Mouse (Mus musculus) gastrocnemius, postnatal 14 days (tissue): ENCODE results near the gene Zdhhc13. TPM values are rescaled to one million over a fixed set of nuclear protein-coding genes. Genes with fewer than 3 reads are reported as not detected.

Experiments
- DNase-seq: peaks from one replicate; pipeline ENCODE4 v3.0.0; 2021; ENCODE audit warnings: mixed read lengths
- intact Hi-C: fragments of 180-260 bp; cut with DNase I; formaldehyde crosslinking; loops from one replicate; pipeline ENCODE4 v1.15.1; 2025; ENCODE audit warnings: low total_unique reads
- long read RNA-seq, 2 experiments: library from polyadenylated mRNA; stranded (forward); transcript quantifications; one replicate each; pipeline ENCODE4 v2.0.0; 2021
- total RNA-seq, 2 experiments: library from RNA; stranded (reverse); gene quantifications; 2 replicates each; pipeline ENCODE4 v1.2.3; 2021

The Zdhhc13 gene
- 1 to 10 TPM; 4.4 to 4.7 TPM for total RNA-seq
- long read RNA-seq, experiment 1, transcript Zdhhc13-201 (17 exons, 2,410 nt): major isoform, 5 of 7 reads
- long read RNA-seq, experiment 1, partial matches to known transcripts: 1 of 7 reads
- long read RNA-seq, experiment 1, other reads (novel, unspliced or antisense): 1 of 7 reads
- long read RNA-seq, experiment 2, partial matches to known transcripts: 0 of 2 reads
- long read RNA-seq, experiment 2, other reads (novel, unspliced or antisense): 0 of 2 reads

DNA sequence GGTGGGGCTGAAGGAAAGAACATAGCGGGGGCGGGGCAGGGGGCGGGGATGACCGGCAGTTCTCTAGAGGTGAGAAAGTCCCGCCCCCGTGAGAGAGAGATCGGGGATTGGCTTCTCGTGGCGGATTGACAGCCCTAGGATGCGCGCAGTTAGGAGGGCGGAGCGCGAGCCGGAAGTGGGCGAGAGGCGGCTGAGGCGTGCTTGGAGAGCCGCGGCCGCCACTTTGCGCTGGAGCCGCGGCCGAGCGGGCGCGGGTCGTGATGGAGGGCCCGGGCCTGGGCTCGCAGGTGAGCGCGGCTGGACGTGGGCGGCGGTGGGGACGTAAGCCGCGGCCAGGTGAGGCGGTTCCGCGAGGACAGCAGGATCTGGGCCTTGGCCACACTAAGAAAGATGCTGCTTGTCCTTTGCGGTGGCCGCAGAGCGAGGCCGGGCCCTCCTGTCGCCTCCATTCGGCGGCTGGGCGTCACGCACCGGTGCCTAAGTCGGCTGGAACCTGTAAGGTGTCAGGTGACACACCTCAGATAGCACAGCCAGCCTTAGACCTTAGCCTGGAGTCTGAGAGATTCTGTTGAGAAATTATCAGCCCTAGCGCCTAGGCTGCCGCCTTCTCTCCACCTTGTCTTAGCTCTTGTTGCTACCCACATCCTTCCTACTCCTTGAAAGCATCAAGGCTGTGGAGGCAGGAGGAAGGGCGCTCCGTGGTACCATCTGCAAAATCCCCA is at the start of gene Zdhhc13:
Gene Zdhhc13, plus strand, starts transcription at position 153 of the 722 bp plus-strand sequence.
- intact Hi-C loops: no loop called here
- peak; percentile 89 for DNase-seq

DNA sequence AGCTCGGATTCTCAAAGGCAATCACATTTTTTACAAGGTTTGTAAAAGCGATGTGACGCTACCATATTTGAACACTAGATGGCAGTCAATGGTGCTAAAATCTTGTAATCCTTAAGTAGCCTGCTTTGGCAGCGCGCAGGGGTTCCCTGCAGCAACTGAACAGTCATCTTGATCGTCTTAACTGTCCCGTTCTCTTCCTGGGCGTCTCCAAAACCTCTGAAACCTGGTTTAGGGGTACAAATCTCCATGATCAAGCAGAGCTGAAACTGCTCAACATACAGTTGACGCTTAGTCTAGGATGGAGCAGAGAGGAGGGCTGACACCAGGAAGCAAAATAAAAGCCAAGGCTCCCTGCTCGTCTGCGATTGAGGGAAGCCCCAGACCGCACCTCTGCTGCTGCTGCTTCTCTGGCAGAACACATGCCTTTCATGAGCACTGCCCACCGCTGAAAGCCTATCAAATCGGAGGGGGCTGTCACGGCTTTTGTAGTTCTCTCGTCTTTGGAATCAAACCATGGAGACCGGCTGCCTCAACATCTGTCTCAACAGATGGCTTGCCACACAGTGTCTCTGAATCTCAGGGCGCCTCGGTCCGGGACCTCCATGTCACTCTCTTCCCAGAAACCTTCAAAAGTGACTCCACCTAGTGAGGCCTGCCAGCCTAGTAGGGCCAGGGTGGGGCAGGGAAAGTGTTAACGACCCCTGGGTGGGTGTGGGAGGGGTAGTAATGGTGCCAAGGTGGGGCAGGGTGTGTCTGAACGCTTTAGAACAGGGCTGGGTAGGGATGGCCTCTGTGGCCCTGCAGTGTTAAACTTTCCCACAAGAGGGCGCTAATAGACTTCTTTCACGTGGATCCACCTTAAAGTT is 39.3 kb upstream of the Zdhhc13 start:
- intact Hi-C loops: loop anchor here (2.0 to 5.0 kb wide), 2 partner anchors 128 to 367 kb away; no protein-coding TSS in a partner anchor
- peak; percentile 70 for DNase-seq

DNA sequence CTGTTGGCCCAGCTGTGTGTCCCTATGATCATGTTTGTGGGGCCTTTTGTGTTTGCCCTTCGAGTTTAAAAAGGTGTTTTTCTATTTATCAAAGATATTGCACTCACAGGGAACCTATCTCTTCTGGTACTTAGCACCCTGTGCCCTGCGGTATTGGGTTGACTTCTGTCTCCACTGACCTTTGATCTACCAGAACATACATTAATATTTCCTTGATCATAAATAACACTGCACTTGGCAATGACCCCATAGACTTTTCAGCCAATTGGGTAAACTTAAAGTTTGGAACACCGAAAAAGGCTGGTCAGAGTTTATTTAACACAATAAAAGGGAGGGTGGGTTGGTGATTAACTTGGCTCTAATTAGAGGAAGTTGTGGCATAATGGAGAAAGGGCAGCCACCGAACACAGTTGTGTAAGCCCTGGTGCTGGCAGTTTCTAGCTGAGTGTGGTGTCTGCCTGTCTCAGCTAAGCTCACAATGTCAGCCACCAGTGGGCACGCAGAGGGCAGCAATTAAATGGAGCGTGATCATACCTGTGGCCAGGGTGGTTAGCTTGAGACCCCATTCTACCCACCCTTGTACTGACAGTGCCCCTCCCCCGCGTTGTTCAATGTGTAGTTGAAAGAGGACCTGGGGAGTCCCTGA is 38.5 kb upstream of the Zdhhc13 start:
- intact Hi-C loops: loop anchor here (2.0 to 5.0 kb wide), 2 partner anchors 127 to 367 kb away; no protein-coding TSS in a partner anchor

DNA sequence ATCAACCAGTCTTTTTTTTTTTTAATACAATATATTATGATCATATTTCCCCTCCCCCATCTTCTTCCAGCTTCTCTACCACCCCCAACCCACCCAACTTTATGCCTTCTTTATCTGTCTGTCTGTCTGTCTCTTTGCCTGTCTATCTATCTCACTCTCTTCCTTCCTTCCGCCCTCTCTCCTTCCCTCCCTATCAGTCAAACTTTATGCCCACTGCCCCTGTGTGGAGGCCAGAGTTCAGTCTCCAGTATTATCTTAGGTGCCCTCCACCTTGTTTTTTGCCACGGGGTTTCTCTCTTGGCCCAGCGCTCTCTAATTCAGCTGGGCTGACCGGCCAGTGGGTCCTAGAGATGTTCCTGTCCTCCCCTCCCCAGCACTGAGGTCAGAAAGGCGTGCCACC is 37.6 kb upstream of the Zdhhc13 start:
- intact Hi-C loops: loop anchor here (2.0 to 5.0 kb wide), 2 partner anchors 126 to 366 kb away; no protein-coding TSS in a partner anchor
- no peak for DNase-seq

More for the DNA sequence above, 38.5 kb upstream of the Zdhhc13 start:
- DNase-seq: no peak

DNA sequence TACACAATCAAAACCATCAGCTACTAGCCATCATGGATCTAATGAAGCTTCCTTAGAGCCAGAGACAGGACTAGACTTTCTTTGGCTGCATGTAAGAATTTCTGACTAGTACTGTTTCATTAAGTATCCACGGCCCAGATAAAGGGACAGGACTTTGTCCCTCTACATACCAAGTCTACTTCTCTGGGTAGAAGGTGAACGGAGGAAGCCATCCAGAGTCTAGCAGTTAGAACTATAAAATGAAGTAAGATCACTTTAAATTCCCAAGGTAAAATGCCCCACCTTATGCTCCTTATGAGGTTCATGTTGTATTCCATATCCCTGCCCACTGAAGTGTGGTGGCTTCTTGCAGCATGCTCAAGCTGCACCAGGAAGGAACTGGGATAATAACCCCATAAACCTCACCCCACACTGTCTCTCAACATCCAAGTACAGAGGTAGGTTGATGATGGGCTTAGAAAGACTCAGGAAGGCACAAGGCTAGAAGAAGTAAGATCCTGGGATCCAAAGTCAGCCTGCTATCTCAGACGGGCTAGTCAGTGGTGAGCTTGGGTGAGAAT is 34.3 kb upstream of the Zdhhc13 start:
- intact Hi-C loops: loop anchor here (5.0 kb wide), 1 partner anchor 123 kb away; no protein-coding TSS in a partner anchor
- DNase-seq: no peak

DNA sequence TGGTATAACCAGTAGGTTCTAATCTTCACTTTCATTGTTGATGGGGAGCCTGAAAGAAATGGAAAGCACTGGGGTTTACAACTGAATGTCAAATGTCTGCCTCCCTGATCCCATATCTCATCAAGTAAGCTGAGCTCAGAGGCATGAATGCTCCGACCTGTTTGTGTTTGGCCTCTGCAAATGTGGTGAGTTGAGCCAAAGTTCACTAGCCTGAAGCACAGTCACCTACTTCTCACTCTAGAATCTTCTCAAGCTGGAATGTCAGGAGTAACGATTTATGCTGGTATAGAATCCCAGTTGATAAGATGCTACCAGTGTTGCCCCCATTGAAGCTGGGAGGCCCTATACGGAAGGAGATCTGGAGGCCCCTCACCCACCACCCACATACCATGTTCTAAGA is 33.0 kb upstream of the Zdhhc13 start:
- DNase-seq: no peak
- intact Hi-C loops: no loop called here

DNA sequence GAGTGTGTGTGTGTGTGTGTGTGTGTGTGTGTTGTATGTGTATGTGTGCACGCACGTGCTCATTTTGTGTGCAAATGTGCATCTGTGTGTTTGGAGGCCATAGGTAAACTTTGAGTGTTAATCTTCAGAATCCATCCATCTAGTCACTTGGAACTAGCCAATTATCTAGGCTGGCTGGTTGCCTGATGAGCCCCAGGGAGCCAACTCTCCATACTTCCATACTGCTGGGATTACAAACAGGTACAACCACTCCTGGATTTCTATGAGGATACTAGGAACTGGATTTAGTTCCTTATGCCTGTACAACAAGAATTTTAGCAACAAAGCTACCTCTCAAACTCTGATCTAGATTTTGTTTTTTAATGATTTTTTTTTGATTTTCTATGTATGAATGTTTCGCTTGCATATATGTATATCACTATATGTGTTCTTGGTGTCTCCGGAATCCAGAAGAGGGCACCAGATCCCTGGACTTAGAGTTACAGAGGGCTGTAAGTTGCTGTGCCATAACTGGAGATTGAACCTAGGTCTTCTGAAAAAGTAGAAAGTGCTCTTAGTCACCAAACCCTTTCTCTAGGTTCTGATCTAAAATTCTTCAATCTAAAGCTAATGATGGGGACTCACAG is 32.4 kb upstream of the Zdhhc13 start:
- DNase-seq: no peak
- intact Hi-C loops: no loop called here

DNA sequence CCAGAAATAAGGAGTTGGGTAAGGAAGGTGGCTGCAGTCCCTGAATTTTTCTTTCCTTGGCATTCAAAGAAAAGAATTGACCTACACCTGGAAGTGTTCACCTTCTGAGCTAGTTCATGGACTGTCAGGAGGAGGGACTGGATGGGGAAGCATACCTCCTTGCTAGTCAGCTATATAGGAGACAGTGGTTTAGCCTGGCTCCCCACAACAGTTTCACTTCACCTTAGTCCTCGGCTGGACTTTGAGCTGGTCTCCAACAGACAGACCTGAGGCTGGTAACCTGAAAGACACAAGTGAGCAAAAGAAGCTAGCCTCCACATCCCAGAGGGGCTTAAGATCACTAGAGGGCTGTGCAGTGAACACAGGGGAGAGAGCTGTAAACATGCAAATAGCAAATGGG is 30.7 kb upstream of the Zdhhc13 start:
- intact Hi-C loops: no loop called here
- DNase-seq: no peak

DNA sequence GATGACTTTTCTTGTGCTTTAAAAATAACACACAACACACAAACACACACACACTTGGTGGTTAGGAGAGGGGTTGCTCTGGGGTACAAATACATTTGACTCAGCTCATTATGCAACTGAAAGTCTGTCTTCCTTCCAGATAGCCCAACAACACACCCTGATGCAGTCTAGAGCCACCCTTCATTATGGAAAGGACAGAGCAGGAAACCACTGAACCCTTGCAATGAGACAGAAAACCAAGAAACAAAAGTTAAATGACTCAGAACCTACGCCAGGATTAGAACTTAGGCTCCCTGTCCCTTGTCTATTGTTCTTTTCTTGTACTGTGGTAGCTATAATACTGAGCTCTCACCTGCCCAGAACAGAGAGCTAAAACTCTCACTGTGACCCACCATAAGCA is 28.0 kb upstream of the Zdhhc13 start:
- intact Hi-C loops: no loop called here
- no peak for DNase-seq

DNA sequence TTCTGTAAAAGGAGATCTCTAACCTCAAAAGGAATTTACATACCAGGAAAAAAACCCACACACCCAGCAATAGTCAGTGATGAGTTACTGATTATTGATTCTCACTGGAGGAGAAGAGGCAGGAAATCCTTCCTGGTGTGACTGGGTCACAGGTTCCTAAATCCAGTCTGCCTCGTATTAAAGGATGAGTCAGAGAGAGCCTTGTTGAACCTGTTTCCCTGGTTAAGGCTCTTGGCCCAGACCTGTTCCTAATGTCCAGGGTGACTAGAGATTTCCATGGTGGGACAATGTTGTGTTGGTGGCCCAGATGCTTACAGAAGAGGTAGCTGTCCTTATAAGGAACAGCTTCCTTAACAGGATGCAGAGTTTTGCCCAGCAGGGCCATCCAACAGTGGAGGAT is 26.5 kb upstream of the Zdhhc13 start:
- DNase-seq: no peak
- intact Hi-C loops: no loop called here

DNA sequence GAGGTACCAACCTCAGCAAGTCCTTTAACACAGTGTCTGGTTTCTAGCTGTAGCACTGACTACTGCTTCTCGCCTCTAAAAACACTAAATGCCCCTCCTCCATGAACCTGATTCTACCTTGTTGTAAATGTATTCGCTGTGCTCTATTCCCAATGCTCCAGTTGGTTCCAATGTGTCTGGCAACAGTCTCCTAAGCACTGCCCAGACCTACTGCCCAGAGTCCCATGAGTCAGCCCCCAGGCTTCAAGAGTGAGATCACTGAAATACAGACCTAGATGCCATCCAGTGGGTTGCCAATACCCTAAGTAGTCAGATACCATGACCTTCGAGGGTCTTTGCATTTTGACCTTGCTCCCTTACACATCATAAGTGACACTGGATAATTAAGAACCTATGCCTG is 26.1 kb upstream of the Zdhhc13 start:
- DNase-seq: no peak
- intact Hi-C loops: no loop called here

DNA sequence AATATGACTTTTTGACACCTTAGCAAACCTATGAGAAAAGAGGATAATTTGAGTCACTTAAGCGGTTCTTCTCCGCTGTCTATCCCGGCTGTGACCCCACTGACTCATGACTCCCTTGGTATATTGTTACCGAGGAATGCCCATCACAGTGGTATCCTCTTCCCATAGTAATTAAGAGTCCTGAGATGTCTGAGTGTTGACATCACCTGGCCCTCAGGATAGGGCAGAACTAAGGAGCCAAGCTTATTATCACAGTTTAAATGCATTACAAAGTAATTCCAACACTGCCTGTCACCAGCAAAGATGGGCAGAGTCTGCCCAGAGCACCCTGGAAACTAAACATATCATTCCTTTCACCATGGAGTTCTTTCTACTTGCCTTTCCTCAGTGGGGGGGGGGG is 22.8 kb upstream of the Zdhhc13 start:
- intact Hi-C loops: no loop called here

DNA sequence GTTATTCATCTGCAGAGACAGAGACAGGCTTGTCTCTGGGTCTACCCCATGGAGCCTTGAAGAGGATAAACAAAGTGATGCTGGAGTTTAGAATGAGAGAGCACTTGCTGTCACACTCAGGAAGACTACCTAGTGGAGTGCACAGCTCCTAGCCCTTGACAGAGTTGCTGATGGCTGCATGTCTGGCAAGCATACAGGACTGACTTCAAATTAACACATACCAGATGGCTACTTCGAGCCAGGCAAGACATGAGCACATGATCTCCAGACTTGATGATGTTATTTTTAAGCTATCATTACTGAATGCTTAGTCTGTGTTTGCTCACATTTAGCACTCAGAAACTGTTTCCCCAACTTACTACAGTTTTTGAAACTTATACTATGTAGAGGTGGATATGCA is 19.1 kb upstream of the Zdhhc13 start:
- DNase-seq: no peak
- intact Hi-C loops: no loop called here

More for the DNA sequence above, 22.8 kb upstream of the Zdhhc13 start:
- no peak for DNase-seq

DNA sequence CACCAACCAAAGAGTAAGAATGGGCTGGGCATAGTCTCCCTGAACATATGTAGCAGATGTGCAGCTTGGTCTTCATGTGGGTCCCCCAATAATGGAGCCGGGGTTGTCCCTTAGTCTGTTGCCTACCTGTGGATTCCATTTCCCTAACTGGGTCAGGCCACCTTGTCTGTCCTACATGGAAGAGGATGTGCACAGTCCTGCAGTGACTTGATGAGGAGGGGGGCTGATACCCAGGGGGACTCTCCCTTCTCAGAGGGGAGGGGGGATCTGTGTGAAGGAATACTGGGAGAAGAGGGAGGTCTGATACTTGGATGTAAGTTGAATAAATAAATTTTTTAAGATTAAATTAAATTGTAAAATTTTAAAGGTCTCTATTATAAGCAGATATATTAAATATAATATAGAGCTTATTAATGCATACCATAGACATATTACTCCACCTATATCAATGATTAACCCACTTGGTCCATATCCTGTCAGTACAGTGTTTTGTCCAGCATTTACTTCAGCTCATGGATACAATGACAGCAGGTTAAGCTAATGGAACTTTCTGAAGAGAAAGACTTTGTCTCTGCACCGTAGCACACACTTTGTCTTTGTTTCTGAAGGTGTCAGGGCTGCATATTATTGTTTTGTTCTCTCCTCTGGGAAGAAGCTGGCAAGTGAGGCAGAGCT is 16.6 kb upstream of the Zdhhc13 start:
- DNase-seq: no peak
- intact Hi-C loops: no loop called here

DNA sequence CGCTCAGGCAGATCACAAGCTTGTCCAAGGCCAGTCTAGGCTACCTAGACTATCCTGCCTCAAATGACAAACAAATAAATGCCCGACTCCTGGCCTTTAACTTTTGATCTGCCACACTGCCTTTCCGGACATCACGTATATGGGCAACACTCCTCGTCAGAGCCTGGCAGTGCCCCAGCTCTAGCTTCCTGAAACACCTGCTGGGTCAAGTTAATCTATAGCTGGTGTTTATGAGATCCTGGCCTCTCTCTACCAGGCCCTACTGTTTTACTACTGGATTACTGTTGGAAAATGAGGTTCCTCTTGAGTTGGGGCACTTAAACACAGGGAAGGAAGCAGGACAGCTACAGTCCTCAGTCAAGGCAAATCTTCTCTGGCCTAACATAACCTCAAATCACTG is 15.5 kb upstream of the Zdhhc13 start:
- no peak for DNase-seq
- intact Hi-C loops: no loop called here

DNA sequence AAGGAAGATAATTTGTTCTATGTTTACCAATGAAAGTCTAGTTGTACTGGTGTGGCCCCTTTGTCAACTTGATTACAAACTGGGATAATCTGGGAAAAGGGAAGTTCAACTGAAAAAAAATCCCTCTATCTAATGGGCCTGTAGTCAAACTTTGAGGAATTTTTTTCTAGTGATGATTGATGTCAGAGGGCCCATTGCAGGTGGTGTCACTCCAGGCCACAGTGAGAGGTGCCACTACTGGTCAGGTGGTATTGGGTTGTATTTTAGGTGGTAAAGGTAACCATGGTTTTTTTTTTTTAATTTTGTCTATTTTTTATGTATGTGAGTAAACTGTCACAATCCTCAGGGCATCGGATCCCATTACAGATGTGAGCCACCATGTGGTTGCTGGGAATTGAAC is 14.2 kb upstream of the Zdhhc13 start:
- intact Hi-C loops: no loop called here
- DNase-seq: no peak

DNA sequence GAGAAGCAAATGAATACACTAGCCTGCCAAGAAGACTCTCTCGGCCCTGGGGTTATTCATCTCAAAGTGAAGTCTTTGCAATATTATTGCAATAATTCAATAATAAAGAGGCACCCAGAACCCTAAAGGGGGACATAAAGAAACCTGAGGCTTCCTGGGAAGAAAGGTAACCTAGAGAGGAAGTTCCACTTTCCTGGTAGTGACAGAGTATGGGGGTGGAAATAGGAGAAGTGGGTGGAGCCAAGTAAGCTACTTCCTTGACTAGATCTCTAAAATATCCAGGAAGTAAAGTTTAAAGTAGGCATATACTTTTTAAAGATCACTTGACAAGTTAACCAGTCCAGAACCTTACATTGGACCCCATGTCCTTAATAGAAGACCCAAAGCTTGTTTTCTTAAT is 13.4 kb upstream of the Zdhhc13 start:
- no peak for DNase-seq
- intact Hi-C loops: no loop called here

DNA sequence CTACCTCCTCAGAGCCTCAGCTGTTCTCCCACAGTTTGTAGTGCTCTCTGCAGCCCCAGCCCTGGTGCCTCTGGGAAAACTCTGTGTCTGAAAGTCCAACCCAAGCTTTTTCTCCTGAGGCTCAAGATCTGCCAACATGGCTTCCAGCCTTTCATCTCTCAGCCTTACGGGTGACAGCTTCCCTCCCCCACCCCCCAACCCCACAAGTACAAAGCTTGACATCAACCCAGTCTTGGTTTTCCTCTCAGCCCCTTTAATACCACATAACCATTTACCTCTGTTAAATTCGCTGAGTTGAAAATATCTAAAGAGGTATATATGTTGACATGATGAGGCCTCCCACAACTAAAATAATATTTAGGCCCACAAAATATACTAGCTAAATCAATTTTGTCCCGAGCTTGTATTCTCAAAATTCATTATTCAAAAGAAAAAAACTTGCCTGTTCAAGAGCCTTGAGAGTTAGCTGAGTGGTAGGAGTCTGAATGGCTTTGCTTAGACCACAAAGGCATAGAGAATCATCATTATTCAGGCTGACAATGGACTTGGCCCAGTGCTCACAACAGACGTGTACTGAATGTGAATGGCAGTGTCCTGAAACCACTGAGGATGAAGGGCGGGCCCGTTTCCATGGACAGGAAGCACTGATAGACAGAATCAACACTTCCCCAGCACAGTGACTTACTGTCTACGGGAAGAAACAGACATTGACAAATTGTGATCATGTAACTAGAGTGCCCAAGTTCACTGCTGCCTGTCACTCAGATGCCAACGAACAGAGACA is 10.9 kb upstream of the Zdhhc13 start:
- intact Hi-C loops: no loop called here
- no peak for DNase-seq
